ENCODE assay signal across 9 mouse cellular contexts in the genomic region with DNA sequence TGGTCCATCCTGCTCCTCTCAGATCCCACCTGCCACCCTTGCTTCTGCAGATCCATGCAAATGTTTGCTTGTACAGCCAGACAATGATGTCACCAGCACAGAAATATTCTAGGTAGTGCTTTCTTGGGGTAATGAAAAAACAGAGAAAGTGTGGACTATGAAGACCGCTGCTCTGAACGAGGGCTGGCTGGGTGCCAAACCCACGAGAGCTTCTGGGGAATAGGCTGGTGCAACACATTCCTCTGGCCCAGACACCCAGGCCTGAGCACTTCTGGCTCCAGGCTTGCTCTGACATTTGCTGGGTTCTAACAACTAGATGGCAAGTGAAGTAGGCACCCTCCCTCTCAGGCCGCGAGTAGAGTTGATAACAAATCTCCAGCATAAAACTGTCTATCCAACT. TPM values are rescaled to one million over a fixed set of nuclear protein-coding genes. Genes with fewer than 3 reads are reported as not detected.
DNase-seq lines count a peak whose midpoint lies in the region; ATAC-seq and TF ChIP-seq lines count a peak whose summit lies in the region.
"Had no signal": no experiment of that assay in that cellular context is flagged by ENCODE, and none has a peak within 500 bp of the region (broad histone marks: within the 10 kb centered on the region; RNA-seq: fewer than 3 reads in every experiment).

No protein-coding gene starts in this region.

- no peak overlapping the region for H3K4me3 ChIP-seq in forebrain, embryonic 16.5 days (replicated peaks; ENCODE audit: low read length)
- H3K4me3 ChIP-seq in intestine, embryonic 16.5 days (ENCODE audit: low read length), result no peak overlapping the region
- H3K4me3 ChIP-seq in lung, embryonic 14.5 days (ENCODE audit: low read depth, low read length), result no peak overlapping the region
- H3K4me3 ChIP-seq in stomach, embryonic 16.5 days (replicated peaks; ENCODE audit: low read length), result no peak overlapping the region
- H3K4me3 ChIP-seq: midbrain, embryonic 12.5 days had no signal

- no peaks in the 10 kb centered on the region for H3K9me3 ChIP-seq in forebrain, embryonic 16.5 days (ENCODE audit: control insufficient read depth, low read length)
- no peaks in the 10 kb centered on the region for H3K9me3 ChIP-seq in intestine, embryonic 16.5 days (ENCODE audit: control insufficient read depth, low read length)
- no peaks in the 10 kb centered on the region for H3K9me3 ChIP-seq in lung, embryonic 14.5 days (ENCODE audit: low read depth, low read length)
- no peaks in the 10 kb centered on the region for H3K9me3 ChIP-seq in stomach, embryonic 16.5 days (replicated peaks; ENCODE audit: control insufficient read depth, low read length)
- H3K9me3 ChIP-seq: midbrain, embryonic 12.5 days had no signal

- no peaks in the 10 kb centered on the region for H3K27me3 ChIP-seq in forebrain, embryonic 16.5 days (replicated peaks; ENCODE audit: control insufficient read depth, insufficient read depth, low read length)
- H3K27me3 ChIP-seq in intestine, embryonic 16.5 days (replicated peaks; ENCODE audit: control insufficient read depth, insufficient read depth, low read length), result no peaks in the 10 kb centered on the region
- H3K27me3 ChIP-seq in lung, embryonic 14.5 days (ENCODE audit: insufficient read depth, low read length), result no peaks in the 10 kb centered on the region
- H3K27me3 ChIP-seq in stomach, embryonic 16.5 days (ENCODE audit: control insufficient read depth, insufficient read depth, low read length), result no peaks in the 10 kb centered on the region
- H3K27me3 ChIP-seq: midbrain, embryonic 12.5 days had no signal

- WGBS in forebrain, embryonic 16.5 days, result 26% methylated on average over 5 of the region's 5 CpGs
- 19% methylated on average over 5 of the region's 5 CpGs for WGBS in intestine, embryonic 16.5 days
- 11% methylated on average over 5 of the region's 5 CpGs for WGBS in lung, embryonic 14.5 days
- WGBS in stomach, embryonic 16.5 days, result 20% methylated on average over 5 of the region's 5 CpGs

- no peak for TF ChIP-seq CTCF in lung, embryonic 14.5 days (IDR thresholded peaks at IDR 0.05; ENCODE audit: low read depth)

- ATAC-seq in forebrain, embryonic 16.5 days, result peak; percentile 40; the same call in 1 of the 2 replicates
- ATAC-seq in intestine, embryonic 16.5 days, result peak; percentile 53; the same call in 1 of the 2 replicates
- peak; percentile 70 for ATAC-seq in lung, embryonic 14.5 days (ENCODE audit: insufficient read depth)
- peak; percentile 61; the same call in 1 of the 2 replicates for ATAC-seq in stomach, embryonic 16.5 days (ENCODE audit: insufficient read depth, low FRiP score)

- H3K9ac ChIP-seq in forebrain, embryonic 16.5 days (replicated peaks; ENCODE audit: low read depth, low read length), result no peak overlapping the region
- no peak overlapping the region for H3K9ac ChIP-seq in intestine, embryonic 16.5 days (ENCODE audit: low read depth, low read length)
- no peak overlapping the region for H3K9ac ChIP-seq in lung, embryonic 14.5 days
- H3K9ac ChIP-seq in stomach, embryonic 16.5 days (ENCODE audit: low read length), result no peak overlapping the region
- H3K9ac ChIP-seq: midbrain, embryonic 12.5 days had no signal

- peak; percentile 21 for DNase-seq in embryo, embryonic 11 days
- DNase-seq in embryo, embryonic 10.5 days (ENCODE audit: low spot score), result no peak
- peak; percentile 32 for DNase-seq in thymus, postnatal 14 days
- no peak for DNase-seq in thymus, adult 18-20 months
- peak; percentile 88 for DNase-seq in lung, embryonic 14.5 days

- no peak overlapping the region for H3K27ac ChIP-seq in forebrain, embryonic 16.5 days (ENCODE audit: low read length)
- peak overlapping the region; percentile 16; the same call in 1 of the 2 replicates for H3K27ac ChIP-seq in intestine, embryonic 16.5 days (ENCODE audit: low read length)
- H3K27ac ChIP-seq in lung, embryonic 14.5 days (ENCODE audit: low read depth), result peak overlapping the region; percentile 19; the same call in 1 of the 2 replicates
- peak overlapping the region; percentile 28; the same call in 1 of the 2 replicates for H3K27ac ChIP-seq in stomach, embryonic 16.5 days (ENCODE audit: low read length)
- H3K27ac ChIP-seq: midbrain, embryonic 12.5 days had no signal

- H3K36me3 ChIP-seq in forebrain, embryonic 16.5 days (ENCODE audit: control insufficient read depth, insufficient read depth), result no peaks in the 10 kb centered on the region
- H3K36me3 ChIP-seq in intestine, embryonic 16.5 days (ENCODE audit: control insufficient read depth, insufficient read depth, low read length), result no peaks in the 10 kb centered on the region
- H3K36me3 ChIP-seq in lung, embryonic 14.5 days (ENCODE audit: insufficient read depth), result peaks cover 2% of the 10 kb centered on the region; the same call in 1 of the 2 replicates
- H3K36me3 ChIP-seq in stomach, embryonic 16.5 days (ENCODE audit: control insufficient read depth, insufficient read depth, low read length), result no peaks in the 10 kb centered on the region
- H3K36me3 ChIP-seq: midbrain, embryonic 12.5 days had no signal

- H3K4me1 ChIP-seq in forebrain, embryonic 16.5 days (replicated peaks; ENCODE audit: control insufficient read depth, insufficient read depth, low read length), result peaks cover 40% of the 10 kb centered on the region
- peaks cover 49% of the 10 kb centered on the region for H3K4me1 ChIP-seq in intestine, embryonic 16.5 days (ENCODE audit: control insufficient read depth, insufficient read depth, low read length)
- H3K4me1 ChIP-seq in lung, embryonic 14.5 days (ENCODE audit: insufficient read depth), result peaks cover 14% of the 10 kb centered on the region
- H3K4me1 ChIP-seq in stomach, embryonic 16.5 days (ENCODE audit: control insufficient read depth, insufficient read depth, low read length), result peaks cover 49% of the 10 kb centered on the region

- no peak overlapping the region for H3K4me2 ChIP-seq in forebrain, embryonic 16.5 days (ENCODE audit: low read length)
- H3K4me2 ChIP-seq in intestine, embryonic 16.5 days (ENCODE audit: low read depth, low read length), result no peak overlapping the region
- no peak overlapping the region for H3K4me2 ChIP-seq in lung, embryonic 14.5 days
- H3K4me2 ChIP-seq in stomach, embryonic 16.5 days (ENCODE audit: low read depth, low read length), result no peak overlapping the region
- H3K4me2 ChIP-seq: midbrain, embryonic 12.5 days had no signal

RNA-seq across cellular contexts. Expression of gene Cux1, which starts 11.6 kb away (rescaled TPM):
- polyA plus RNA-seq in forebrain, embryonic 16.5 days (2015; fragmentation: Nextera tagmentation; extraction: Ambion mirVana), result 138 and 141 TPM in 2 replicates
- polyA plus RNA-seq in intestine, embryonic 16.5 days (2015; fragmentation: Nextera tagmentation; extraction: Ambion mirVana), result 62.2 and 62.5 TPM in 2 replicates
- 99.5 and 104 TPM in 2 replicates for polyA plus RNA-seq in lung, embryonic 14.5 days (2014; fragmentation: Nextera tagmentation; extraction: Ambion mirVana)
- 76.1 and 77.7 TPM in 2 replicates for polyA plus RNA-seq in stomach, embryonic 16.5 days (2015; fragmentation: Nextera tagmentation; extraction: Ambion mirVana)

Comparison
In these comparisons a context has a peak if more than half of its experiments do, and no peak if none do; other contexts are left out.
1. DNase-seq: peak in embryo, embryonic 11 days (single experiment), thymus, postnatal 14 days (single experiment) and lung, embryonic 14.5 days (single experiment); none in embryo, embryonic 10.5 days (single experiment) and thymus, adult 18-20 months (0 of 2).
2. Peak in every context shown above with its lines, with median percentiles within 50 percentile points of each other: ATAC-seq.